Mouse (Mus musculus) adrenal gland, postnatal 14 days (tissue): ENCODE results near the gene Igfbp6. TPM values are rescaled to one million over a fixed set of nuclear protein-coding genes. Genes with fewer than 3 reads are reported as not detected.

ENCODE experiments used
- DNase-seq: peaks from one replicate; pipeline ENCODE4 v3.0.0; 2021; ENCODE audit warnings: mixed read lengths
- total RNA-seq: library from RNA; stranded (reverse); gene quantifications from 2 replicates; pipeline ENCODE4 v1.2.3, GENCODE M21; 2021

Igfbp6 gene
- total RNA-seq, 1 experiment from 2014 or later, result 45.7 TPM

DNA sequence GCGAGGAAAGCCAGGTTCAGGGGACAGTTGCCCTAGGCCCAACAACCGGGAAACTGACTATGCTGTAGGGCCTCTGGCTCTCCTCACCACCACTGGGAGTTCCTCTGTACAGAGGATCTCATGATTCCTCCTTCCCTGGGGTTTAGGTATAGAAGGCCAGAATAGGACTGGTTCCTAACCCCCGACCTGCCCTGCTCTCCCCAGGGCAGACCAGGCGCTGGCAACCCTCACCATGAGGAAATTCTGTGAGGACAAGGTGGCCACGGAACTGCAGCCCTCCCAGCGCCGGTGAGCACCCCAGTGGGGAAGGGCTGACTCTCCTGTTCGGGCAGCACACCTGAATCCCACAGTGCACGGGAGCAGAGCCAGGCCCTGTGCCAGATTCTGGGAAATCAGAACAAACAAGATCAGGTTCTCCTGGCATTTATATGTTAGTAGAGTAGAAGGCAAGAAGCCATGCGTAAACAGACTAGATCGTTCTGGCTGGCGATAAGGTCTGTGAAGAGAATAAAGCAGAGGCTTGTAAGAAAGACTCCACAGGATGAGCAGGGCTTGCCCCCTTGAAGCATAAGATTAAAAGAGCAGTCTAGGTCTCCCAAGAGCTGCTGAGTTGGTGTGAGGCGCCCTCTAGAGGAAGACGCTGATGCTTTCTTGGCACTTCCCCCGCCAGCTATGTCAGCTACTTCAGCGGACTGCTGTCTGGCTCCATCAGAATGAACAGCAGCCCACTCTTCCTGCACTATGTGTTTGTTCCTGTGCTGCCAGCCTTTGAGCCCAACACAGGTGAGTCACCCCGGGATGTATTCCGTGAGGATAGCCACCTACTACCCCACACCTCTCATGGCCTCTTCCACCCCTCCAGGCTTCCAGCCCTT lies 35.3 kb upstream of the Igfbp6 start:
- DNase-seq, result peak; percentile 88

- DNase-seq, result no peak
These were observed 33.9 kb upstream of the Igfbp6 start for GRCm38 (mm10) chr15:102110271-102110670.

- no peak for DNase-seq
These were observed 33.3 kb upstream of the Igfbp6 start for GRCm38 (mm10) chr15:102110701-102111494.

DNA sequence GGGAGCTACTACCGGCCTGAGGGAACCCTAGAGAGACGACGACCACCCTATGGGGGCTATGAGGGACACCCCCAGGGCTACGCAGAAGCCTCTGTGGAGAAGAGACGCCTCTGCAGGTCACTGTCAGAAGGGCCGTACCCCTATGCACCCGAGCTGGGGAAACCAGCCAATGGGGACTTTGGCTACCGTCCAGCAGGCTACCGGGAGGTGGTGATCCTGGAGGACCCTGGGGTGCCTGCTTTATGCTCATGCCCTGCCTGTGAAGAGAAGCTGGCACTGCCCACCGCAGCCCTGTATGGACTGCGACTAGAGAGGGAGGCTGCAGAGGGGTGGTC lies 32.7 kb upstream of the Igfbp6 start:
- DNase-seq, result no peak

GRCm38 (mm10) chr15:102112181-102112580 lies 32.0 kb upstream of the Igfbp6 start:
- DNase-seq, result no peak

DNA sequence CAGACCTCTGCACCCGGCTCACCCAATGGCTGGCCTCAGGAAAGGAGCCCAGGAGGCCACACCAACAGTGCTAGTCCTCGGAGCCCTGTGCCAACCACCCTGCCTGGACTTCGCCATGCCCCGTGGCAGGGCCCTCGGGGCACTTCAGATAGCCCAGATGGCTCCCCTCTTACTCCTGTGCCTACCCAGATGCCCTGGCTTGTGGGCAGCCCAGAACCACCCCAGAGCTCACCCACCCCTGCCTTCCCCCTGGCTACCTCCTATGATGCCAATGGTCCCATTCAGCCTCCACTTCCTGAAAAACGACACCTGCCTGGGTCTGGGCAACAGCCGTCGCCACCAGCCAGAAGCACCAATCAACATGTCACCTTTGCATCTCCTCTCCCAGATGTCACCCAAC lies 31.3 kb upstream of the Igfbp6 start:
- DNase-seq, result no peak

GRCm38 (mm10) chr15:102113674-102114073 lies 30.5 kb upstream of the Igfbp6 start:
- DNase-seq, result no peak

DNA sequence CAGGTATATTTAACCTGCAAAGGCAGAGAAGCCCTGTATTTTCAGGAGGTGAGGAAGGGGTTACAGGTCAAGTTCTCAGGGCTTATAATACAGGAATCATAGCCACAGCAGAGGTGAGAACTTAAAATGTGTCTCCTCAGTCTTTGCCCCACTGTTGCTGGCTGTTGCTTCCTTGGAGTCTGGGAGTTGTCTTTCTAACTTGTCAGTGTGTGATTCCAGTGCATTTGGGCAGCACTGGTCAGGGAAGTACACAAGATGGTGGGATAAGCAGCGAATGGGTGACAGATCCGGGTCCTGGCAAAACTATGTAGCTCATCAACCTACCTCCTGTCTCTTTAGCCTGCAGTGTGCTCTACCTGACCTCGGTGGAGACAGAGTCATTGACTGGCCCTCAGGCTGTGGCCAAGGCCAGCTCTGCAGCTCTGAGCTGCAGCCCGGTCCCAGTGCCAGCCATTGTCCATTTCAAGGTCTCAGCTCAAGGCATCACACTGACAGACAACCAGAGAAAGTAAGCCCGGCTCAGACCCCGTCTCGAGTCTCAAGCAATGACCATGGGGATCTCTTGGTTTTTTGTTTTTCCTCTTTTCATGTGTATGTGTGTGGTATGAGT lies 29.4 kb upstream of the Igfbp6 start:
- peak; percentile 79 for DNase-seq

DNA sequence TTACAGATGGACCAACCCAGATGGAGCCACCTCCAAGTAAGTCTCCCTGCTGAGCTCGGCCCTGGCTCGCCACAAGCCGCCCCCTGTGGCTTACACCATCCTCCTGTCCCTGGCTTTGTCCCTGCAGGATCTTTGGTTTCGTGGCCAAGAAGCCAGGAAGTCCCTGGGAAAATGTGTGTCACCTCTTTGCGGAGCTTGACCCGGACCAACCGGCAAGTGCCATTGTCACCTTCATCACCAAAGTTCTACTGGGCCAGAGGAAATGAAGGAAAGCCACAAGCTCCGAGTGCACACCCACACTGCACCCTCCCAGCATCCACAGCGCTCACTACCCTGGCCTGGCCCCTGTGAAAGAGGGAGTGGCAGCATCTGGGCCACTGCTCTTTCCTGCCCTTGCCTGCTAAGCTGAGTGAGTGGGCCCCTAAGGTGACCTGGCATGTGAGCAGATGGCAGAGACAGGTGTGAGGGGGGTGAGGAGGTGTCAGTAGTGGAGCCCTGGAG lies 28.4 kb upstream of the Igfbp6 start:
- DNase-seq, result peak; percentile 56

- peak; percentile 7 for DNase-seq
These were observed 27.3 kb upstream of the Igfbp6 start for GRCm38 (mm10) chr15:102116753-102117415.

GRCm38 (mm10) chr15:102117461-102118443 lies 26.4 kb upstream of the Igfbp6 start:
- DNase-seq, result peak; percentile 52

DNA sequence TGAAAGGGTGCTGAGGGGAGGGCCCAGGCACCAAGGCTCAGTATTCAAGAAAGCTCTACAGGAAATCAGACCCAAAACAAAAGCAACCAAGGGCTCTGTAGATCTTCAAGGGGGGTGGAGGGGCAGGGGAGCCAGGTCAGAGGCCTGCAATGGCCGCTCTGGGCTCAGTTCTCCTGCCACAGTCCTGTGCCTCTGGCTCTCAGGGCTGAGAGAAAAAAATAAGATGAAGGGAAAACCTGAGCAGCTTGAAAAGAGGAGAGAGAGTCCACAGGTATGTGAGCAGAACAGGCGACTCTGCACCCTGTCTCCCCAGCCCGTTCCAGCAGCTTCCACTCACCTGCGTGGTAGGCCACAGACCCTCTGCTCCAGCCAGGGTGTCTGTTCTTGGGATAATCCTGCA lies 25.6 kb upstream of the Igfbp6 start:
- DNase-seq, result no peak

DNA sequence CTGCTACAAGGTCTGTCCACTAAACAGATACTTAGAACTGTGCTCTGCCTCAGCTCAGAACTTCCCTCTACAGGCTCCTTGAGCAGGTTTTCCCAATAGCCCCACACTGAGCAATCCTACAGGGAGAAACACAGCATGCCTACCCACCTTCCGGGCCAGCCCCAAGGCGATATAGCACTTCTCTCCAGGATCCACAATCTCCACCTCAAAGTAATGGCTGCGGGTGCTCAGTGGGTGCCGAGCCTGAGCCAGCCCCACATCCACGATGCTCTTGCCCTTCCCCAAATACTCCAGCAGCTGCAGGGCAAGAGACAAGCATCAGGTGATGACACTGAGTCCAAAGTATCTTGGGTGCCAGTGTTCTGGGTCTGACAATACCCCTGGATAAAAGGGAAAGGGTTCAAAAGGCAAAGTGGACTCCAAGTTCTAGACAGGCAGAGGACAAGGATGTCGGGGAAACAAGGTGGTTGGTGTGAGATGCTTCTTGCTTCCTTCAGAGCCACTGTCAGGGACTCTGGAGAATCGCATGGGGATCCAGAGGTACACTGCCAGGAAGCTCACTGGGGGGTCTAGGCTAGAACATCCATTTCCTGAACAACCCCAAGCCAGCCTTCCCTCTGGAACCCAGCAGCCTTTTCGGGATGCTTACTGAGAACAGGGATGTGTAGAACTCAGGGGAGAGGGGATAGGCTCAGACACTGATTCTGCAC lies 24.9 kb upstream of the Igfbp6 start:
- no peak for DNase-seq

GRCm38 (mm10) chr15:102119831-102120170 lies 24.4 kb upstream of the Igfbp6 start:
- no peak for DNase-seq

- no peak for DNase-seq
These were observed 23.6 kb upstream of the Igfbp6 start for GRCm38 (mm10) chr15:102120530-102120929.

DNA sequence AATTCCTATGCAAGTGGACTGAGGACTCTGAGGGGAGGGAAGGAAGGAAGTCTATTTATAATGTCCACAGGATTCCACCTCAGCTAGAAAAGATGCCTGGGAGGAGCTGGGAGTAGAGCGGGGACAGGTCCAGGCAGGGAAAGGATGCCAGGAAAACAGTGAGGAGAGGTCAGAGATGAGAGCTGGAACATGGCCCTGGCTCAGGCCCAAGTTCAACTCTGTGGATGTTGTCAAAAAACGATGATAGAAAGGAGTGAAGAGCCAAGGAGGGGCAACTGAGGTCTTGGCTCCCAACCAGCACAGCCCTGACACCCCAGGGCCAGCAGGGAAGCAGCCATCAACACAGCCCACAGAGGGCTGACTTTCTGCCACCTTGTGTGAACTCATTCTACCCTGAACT lies 17.9 kb upstream of the Igfbp6 start:
- peak; percentile 81 for DNase-seq

DNA sequence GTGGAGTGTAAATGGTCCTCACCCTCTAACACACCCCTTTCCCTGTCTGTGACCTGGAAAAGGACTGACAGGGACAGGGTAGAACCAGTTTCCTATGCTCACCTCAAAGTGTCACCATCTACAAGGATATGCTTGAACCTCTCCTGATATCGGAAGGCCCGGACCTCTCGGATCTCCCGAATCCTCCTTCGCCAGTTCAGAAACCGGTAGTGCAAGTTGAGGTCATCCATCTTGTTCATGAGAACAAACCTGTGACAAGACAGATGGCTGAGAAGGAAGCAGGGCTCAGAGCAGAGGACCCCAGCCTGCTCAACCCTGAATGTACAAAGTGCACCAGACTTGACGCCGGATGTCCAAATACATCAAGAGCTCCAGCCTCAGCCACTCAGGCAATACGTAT lies 10.8 kb upstream of the Igfbp6 start:
- DNase-seq, result no peak

DNA sequence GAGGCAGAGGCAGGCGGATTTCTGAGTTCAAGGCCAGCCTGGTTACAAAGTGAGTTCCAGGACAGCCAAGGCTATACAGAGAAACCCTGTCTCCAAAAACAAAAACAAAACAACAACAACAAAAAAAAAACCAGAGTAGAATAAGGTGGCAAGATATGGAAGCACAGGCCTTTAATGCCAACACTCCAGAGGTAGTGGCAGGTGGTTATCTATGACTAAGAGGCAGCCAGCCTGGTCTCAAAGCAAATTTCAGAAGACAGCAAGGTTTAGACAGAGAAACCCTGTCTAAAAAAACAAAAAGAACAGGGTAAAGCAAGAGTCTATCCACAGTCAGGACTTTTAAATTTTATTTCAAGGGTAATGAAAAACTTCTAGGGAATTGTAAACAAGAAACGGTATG lies 9.5 kb upstream of the Igfbp6 start:
- DNase-seq, result no peak

DNA sequence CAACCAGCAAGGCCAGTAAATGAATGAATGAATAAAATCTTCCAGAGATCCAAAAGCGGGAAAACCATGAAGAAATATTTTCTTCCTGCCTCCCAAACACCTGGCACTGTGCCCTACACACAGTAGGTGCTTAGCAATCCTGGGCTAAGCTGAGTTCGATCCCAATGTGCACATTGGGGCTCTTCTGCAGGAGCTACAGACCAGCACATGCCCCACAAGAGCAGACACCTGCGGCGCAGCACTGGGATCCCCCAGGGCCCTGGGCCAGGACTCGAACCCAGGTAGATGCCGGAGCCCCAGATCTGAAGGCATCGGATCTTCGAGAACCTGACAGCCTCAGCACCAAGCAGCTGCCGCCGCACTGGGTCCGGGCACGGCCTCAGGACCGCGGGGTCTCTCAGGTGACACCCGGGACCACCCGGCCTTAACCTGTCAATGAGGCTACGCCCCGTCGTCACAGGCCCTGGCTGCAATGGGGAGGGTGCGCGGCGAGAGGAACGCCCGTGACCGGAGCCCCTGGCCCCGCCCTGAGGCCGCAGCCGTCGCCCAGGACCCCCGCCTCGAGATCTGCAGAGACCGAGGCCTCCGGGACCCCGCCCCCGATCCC lies 8.5 kb upstream of the Igfbp6 start:
- DNase-seq, result no peak

- peak; percentile 98 for DNase-seq
These were observed 7.9 kb upstream of the Igfbp6 start, which contains the start of gene Spryd3 for GRCm38 (mm10) chr15:102136129-102136758. Spryd3 (minus strand) TSS chr15:102136234.
